Mouse (Mus musculus) MEL (cell line): ENCODE measurements around the gene Fgfr2.

Experiments
- CTCF ChIP-seq, 3 experiments: IDR thresholded peaks in 2 of 3; conservative IDR thresholded peaks in 1 of 3; 2 replicates each; pipeline ENCODE4 v1.5.1; 2011 to 2012; ENCODE audit warnings: low read length in 3 of 3, low read depth in 2 of 3, mild to moderate bottlenecking in 2 of 3, improper control_type of control experiment in 1 of 3, inconsistent platforms in 1 of 3, mixed read lengths in 1 of 3, moderate library complexity in 1 of 3; ENCODE audit not compliant: control insufficient read depth in 1 of 3, insufficient read depth in 1 of 3, poor library complexity in 1 of 3, severe bottlenecking in 1 of 3
- GATA1 ChIP-seq: IDR thresholded peaks from 2 replicates; pipeline ENCODE4 v1.6.1; 2011; ENCODE audit warnings: low read depth, low read length, improper control_type of control experiment
- JUND ChIP-seq: IDR thresholded peaks from 2 replicates; pipeline ENCODE4 v1.6.1; 2011; ENCODE audit warnings: low read depth, mild to moderate bottlenecking, improper control_type of control experiment, low read length
- MAX ChIP-seq: IDR thresholded peaks from 2 replicates; pipeline ENCODE4 v1.6.1; 2011; ENCODE audit warnings: low read length, improper control_type of control experiment
- MXI1 ChIP-seq: IDR thresholded peaks from 2 replicates; pipeline ENCODE4 v1.6.1; 2011; ENCODE audit warnings: mild to moderate bottlenecking, low read depth, low read length, improper control_type of control experiment
- NELFE ChIP-seq: IDR thresholded peaks from 2 replicates; pipeline ENCODE4 v1.6.1; 2011; ENCODE audit warnings: low read depth, low read length, improper control_type of control experiment
- POLR2A ChIP-seq, 2 experiments: IDR thresholded peaks; 2 replicates each; pipeline ENCODE4 v1.6.1; 2011 to 2012; ENCODE audit warnings: low read length in 2 of 2, mild to moderate bottlenecking in 2 of 2, control low read depth in 1 of 2, improper control_type of control experiment in 1 of 2, low read depth in 1 of 2, moderate library complexity in 1 of 2; ENCODE audit not compliant: control insufficient read depth in 1 of 2, insufficient read depth in 1 of 2, poor library complexity in 1 of 2
- POLR2AphosphoS2 ChIP-seq: IDR thresholded peaks from 2 replicates; pipeline ENCODE4 v1.6.1; 2011; ENCODE audit warnings: low read length, improper control_type of control experiment
- TBP ChIP-seq: IDR thresholded peaks from 2 replicates; pipeline ENCODE4 v1.8.0; 2011; ENCODE audit warnings: low read depth, low read length, improper control_type of control experiment

DNA sequence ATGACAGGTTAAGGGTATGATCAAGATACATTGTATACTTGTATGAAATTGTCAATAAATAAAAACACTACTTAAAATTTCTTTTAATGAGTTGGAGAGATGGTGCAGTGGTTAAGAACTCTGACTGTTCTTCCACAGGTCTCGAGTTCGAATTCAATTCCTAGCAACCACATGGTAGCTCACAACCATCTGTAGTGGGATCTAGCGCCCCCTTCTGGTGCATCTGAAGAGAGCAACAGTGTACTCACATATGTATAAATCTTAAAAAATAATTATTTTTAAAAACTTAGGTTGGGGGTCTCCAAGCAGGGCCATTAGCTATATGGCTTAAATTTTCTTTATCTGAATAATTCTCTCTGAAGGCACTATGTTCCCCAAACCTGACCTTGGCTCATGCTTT, 2192.7 kb downstream of the Fgfr2 start:
- TF ChIP-seq POLR2AphosphoS2 (no peak), POLR2A (IDR thresholded peaks at IDR 0.05; ENCODE audit: control insufficient read depth in 1 of 2, insufficient read depth in 1 of 2, low read depth in 1 of 2, low read length in 2 of 2, poor library complexity in 1 of 2) (no peak), MXI1 (no peak), NELFE (no peak), TBP (no peak), GATA1 (no peak), JUND (no peak), MAX (no peak), CTCF (IDR thresholded peaks at IDR 0.05 in 2 of 3, conservative IDR thresholded peaks at IDR 0.05 in 1 of 3; ENCODE audit: control insufficient read depth in 1 of 3, insufficient read depth in 1 of 3, low read depth in 2 of 3, low read length in 3 of 3, poor library complexity in 1 of 3, severe bottlenecking in 1 of 3) (peak; percentile 35 to 47 (median 36); a peak in 5 of 6 replicates)
